In the genomic region with DNA sequence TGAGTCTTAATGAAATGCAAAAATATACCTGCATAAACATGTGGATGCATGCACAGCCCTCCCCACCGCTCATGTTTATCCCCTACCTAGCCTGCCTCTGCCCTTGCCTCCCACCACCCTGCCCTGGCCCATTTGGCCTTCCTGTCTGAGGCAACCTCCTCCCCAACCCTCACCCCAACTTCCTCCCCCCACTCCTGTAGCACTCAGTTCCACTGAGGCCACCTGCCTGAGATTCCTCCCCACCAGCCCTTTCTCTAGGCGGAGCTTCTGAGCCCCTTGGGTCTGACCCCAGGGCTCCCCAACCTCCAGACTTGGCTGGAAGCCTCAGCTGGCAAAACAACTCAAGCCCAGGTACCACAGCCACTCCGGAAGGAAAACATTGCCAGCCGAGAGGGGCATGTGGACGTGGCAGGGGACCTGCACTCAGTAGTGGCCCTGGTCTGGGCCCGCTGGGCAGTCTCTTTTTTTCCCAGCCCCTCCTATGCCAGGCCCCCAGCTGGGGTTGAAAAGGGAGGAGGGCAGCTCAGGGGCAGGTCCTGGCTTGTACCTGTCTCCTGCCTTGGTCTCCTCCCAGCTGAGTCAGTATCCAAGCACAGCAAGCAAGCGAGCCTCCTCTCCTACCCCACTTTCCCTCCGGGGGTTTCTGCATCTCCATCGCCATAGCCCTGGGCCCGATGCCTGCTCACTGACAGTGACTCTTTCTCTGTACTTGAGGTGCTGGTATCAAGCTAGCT, we compare ENCODE assay signal across 11 mouse cellular contexts. TPM values are rescaled to one million over a fixed set of nuclear protein-coding genes. Genes with fewer than 3 reads are reported as not detected.
A peak's percentile ranks its signal among the peaks of the same experiment; 100 is the strongest.
DNase-seq lines count a peak whose midpoint lies in the region; ATAC-seq and TF ChIP-seq lines count a peak whose summit lies in the region.
"Had no signal": no experiment of that assay in that cellular context is flagged by ENCODE, and none has a peak within 500 bp of the region (broad histone marks: within the 10 kb centered on the region; RNA-seq: fewer than 3 reads in every experiment).

No protein-coding gene starts in this region.

- no peak for ATAC-seq in heart, embryonic 15.5 days (replicated peaks; ENCODE audit: insufficient number of reproducible peaks, insufficient read depth, low FRiP score, low read depth)
- ATAC-seq in stomach, embryonic 15.5 days (ENCODE audit: insufficient read depth, low FRiP score, low read depth), result 0 out of 2 replicates have a peak, but pooled peaks have one; percentile 14
- no peak for ATAC-seq in monocyte, adult 5-6 weeks (replicated peaks; ENCODE audit: insufficient number of reproducible peaks, low FRiP score, low TSS enrichment, poor library complexity, severe bottlenecking)

- no peak for DNase-seq in heart, postnatal 10 days
- peak; percentile 52 for DNase-seq in induced T-regulatory cell, adult 2 months (ENCODE audit: low read depth)
- DNase-seq in left cerebral cortex, adult 18-20 months (ENCODE audit: low spot score in 2 of 2), result no peak
- no peak for DNase-seq in lung, adult 18-20 months
- DNase-seq: embryo, embryonic 11 days; kidney, postnatal 14 days had no signal

- intact Hi-C loops in heart, postnatal 10 days (cut with DNase I), result no loop called here

- H3K27ac ChIP-seq in heart, embryonic 15.5 days, result no peak overlapping the region
- peak overlapping the region; percentile 57 for H3K27ac ChIP-seq in stomach, embryonic 15.5 days

- no peaks in the 10 kb centered on the region for H3K9me3 ChIP-seq in heart, embryonic 15.5 days (replicated peaks)
- no peaks in the 10 kb centered on the region for H3K9me3 ChIP-seq in E14TG2a.4 (ENCODE audit: low read length)
- no peaks in the 10 kb centered on the region for H3K9me3 ChIP-seq in stomach, embryonic 15.5 days

- 46% methylated on average over 10 of the region's 10 CpGs for WGBS in heart, embryonic 15.5 days
- WGBS in stomach, embryonic 15.5 days, result 55% methylated on average over 10 of the region's 10 CpGs

- no peak overlapping the region; the same call in 1 of the 2 replicates for H3K4me3 ChIP-seq in heart, embryonic 15.5 days
- peak overlapping the region; percentile 57 for H3K4me3 ChIP-seq in E14TG2a.4 (replicated peaks; ENCODE audit: low read length)
- peak overlapping the region; percentile 26; the same call in 1 of the 2 replicates for H3K4me3 ChIP-seq in stomach, embryonic 15.5 days (replicated peaks)

- no peak overlapping the region for H3K9ac ChIP-seq in heart, embryonic 15.5 days
- no peak overlapping the region for H3K9ac ChIP-seq in stomach, embryonic 15.5 days

- H3K4me1 ChIP-seq in heart, embryonic 15.5 days (replicated peaks), result peaks cover 3% of the 10 kb centered on the region; the same call in 1 of the 2 replicates
- H3K4me1 ChIP-seq in E14TG2a.4 (replicated peaks; ENCODE audit: low read depth, low read length), result peaks cover 60% of the 10 kb centered on the region
- peaks cover 6% of the 10 kb centered on the region; the same call in 1 of the 2 replicates for H3K4me1 ChIP-seq in stomach, embryonic 15.5 days

- peaks cover 18% of the 10 kb centered on the region for H3K27me3 ChIP-seq in heart, embryonic 15.5 days
- H3K27me3 ChIP-seq in E14TG2a.4 (ENCODE audit: insufficient read depth, low read length), result peaks cover 14% of the 10 kb centered on the region
- peaks cover 1% of the 10 kb centered on the region for H3K27me3 ChIP-seq in stomach, embryonic 15.5 days (replicated peaks)

- peaks cover 25% of the 10 kb centered on the region for H3K36me3 ChIP-seq in heart, embryonic 15.5 days
- H3K36me3 ChIP-seq in E14TG2a.4 (ENCODE audit: insufficient read depth, low read length), result peaks cover 22% of the 10 kb centered on the region
- peaks cover 26% of the 10 kb centered on the region for H3K36me3 ChIP-seq in stomach, embryonic 15.5 days

- H3K4me2 ChIP-seq in heart, embryonic 15.5 days, result peak overlapping the region; percentile 26; the same call in 1 of the 2 replicates
- peak overlapping the region; percentile 33 for H3K4me2 ChIP-seq in stomach, embryonic 15.5 days

- TF ChIP-seq CTCF in E14TG2a.4 (conservative IDR thresholded peaks at IDR 0.05; ENCODE audit: low read length), result no peak

RNA-seq across cellular contexts. Expression of a gene that starts 1.1 kb away (rescaled TPM):
- 0.96 and 4.9 TPM in 2 replicates for polyA plus RNA-seq in heart, embryonic 15.5 days (2015; fragmentation: Nextera tagmentation; extraction: Ambion mirVana)
- 1 to 10 TPM in 1 of 2 experiments, under 1 TPM in 1; 0.74 to 1.5 TPM for total RNA-seq in heart, postnatal 10 days (2021)
- 17.0 and 29.0 TPM in 2 replicates for polyA plus RNA-seq in stomach, embryonic 15.5 days (2015; fragmentation: Nextera tagmentation; extraction: Ambion mirVana)
- total RNA-seq in left cerebral cortex, adult 18-20 months (2021), result 1 to 10 TPM; 6.7 to 7.3 TPM
- 1.4 to 7.1 TPM (median 4.4 TPM) in 3 replicates for total RNA-seq in monocyte, adult 5-6 weeks (2017)

RNA-seq across cellular contexts. Expression of a gene that starts 15.8 kb away (rescaled TPM):
- polyA plus RNA-seq in heart, embryonic 15.5 days (2015; fragmentation: Nextera tagmentation; extraction: Ambion mirVana), result 46.1 and 58.9 TPM in 2 replicates
- 10 to 100 TPM; 28.7 to 31.7 TPM for total RNA-seq in heart, postnatal 10 days (2021)
- polyA plus RNA-seq in stomach, embryonic 15.5 days (2015; fragmentation: Nextera tagmentation; extraction: Ambion mirVana), result 73.6 and 74.2 TPM in 2 replicates
- total RNA-seq in left cerebral cortex, adult 18-20 months (2021), result 10 to 100 TPM; 88.3 to 97.2 TPM
- 13.8 to 25.7 TPM (median 19.1 TPM) in 3 replicates for total RNA-seq in monocyte, adult 5-6 weeks (2017)

RNA-seq across cellular contexts. Expression of a gene that starts 21.2 kb away (rescaled TPM):
- polyA plus RNA-seq in heart, embryonic 15.5 days (2015; fragmentation: Nextera tagmentation; extraction: Ambion mirVana), result 2.9 and 3.4 TPM in 2 replicates
- total RNA-seq in heart, postnatal 10 days (2021), result 10 to 100 TPM in 1 of 2 experiments, 1 to 10 TPM in 1; 8.2 to 30.7 TPM
- 5.0 and 8.6 TPM in 2 replicates for polyA plus RNA-seq in stomach, embryonic 15.5 days (2015; fragmentation: Nextera tagmentation; extraction: Ambion mirVana)
- 1 to 10 TPM; 5.8 to 7.4 TPM for total RNA-seq in left cerebral cortex, adult 18-20 months (2021)
- total RNA-seq in monocyte, adult 5-6 weeks (2017), result 0.87 to 12.3 TPM (median 3.8 TPM) in 3 replicates

RNA-seq across cellular contexts. Expression of a gene that starts 49.5 kb away (rescaled TPM):
- polyA plus RNA-seq in heart, embryonic 15.5 days (2015; fragmentation: Nextera tagmentation; extraction: Ambion mirVana), result 0.05 and 0.34 TPM in 2 replicates
- total RNA-seq in heart, postnatal 10 days (2021), result under 1 TPM in 1 of 2 experiments, not detected in 1; 0.12 TPM
- polyA plus RNA-seq in stomach, embryonic 15.5 days (2015; fragmentation: Nextera tagmentation; extraction: Ambion mirVana), result 0.13 and 0.23 TPM in 2 replicates
- 10 to 100 TPM; 14.8 to 16.7 TPM for total RNA-seq in left cerebral cortex, adult 18-20 months (2021)
- not detected in 3 replicates for total RNA-seq in monocyte, adult 5-6 weeks (2017)
- polyA plus RNA-seq: liver, embryonic 16.5 days had no signal

RNA-seq across cellular contexts. Expression of a gene that starts 49.9 kb away (rescaled TPM):
- polyA plus RNA-seq in heart, embryonic 15.5 days (2015; fragmentation: Nextera tagmentation; extraction: Ambion mirVana), result 0.28 and 1.7 TPM in 2 replicates
- not detected for total RNA-seq in heart, postnatal 10 days (2021)
- 6.8 and 7.8 TPM in 2 replicates for polyA plus RNA-seq in stomach, embryonic 15.5 days (2015; fragmentation: Nextera tagmentation; extraction: Ambion mirVana)
- 1 to 10 TPM; 4.6 to 5.1 TPM for total RNA-seq in left cerebral cortex, adult 18-20 months (2021)
- total RNA-seq in monocyte, adult 5-6 weeks (2017), result not detected in 3 replicates
